Mouse (Mus musculus) thymus, adult 2 months (tissue): ENCODE results near the gene Fam57a. TPM values are rescaled to one million over a fixed set of nuclear protein-coding genes. Genes with fewer than 3 reads are reported as not detected.

Source experiments
- DNase-seq: peaks from one replicate; pipeline ENCODE4 v3.0.0; 2021
- H3K27ac ChIP-seq: fragments of 200-500 bp; 2 replicates; pipeline ENCODE4 v1.5.1; 2012; ENCODE audit warnings: low read length, control low read depth; ENCODE audit not compliant: control insufficient read depth, insufficient read depth
- H3K27me3 ChIP-seq: fragments of 200-500 bp; 2 replicates; pipeline ENCODE4 v1.6.1; 2012; ENCODE audit warnings: mild to moderate bottlenecking, low read length, moderate library complexity, mixed read lengths; ENCODE audit not compliant: control insufficient read depth, insufficient read depth
- H3K36me3 ChIP-seq: fragments of 200-500 bp; 2 replicates; pipeline ENCODE4 v1.6.1; 2012; ENCODE audit warnings: mild to moderate bottlenecking, low read length, moderate library complexity; ENCODE audit not compliant: control insufficient read depth, insufficient read depth
- H3K4me1 ChIP-seq: fragments of 200-500 bp; replicated peaks from 2 replicates; pipeline ENCODE4 v1.6.1; 2012; ENCODE audit warnings: low read length; ENCODE audit not compliant: control insufficient read depth, insufficient read depth
- H3K4me3 ChIP-seq: fragments of 200-500 bp; 2 replicates; pipeline ENCODE4 v1.5.1; 2012; ENCODE audit warnings: mild to moderate bottlenecking, low read length, control low read depth, moderate library complexity; ENCODE audit not compliant: control insufficient read depth, insufficient read depth
- CTCF ChIP-seq: fragments of 200-500 bp; IDR thresholded peaks from 2 replicates; pipeline ENCODE4 v1.5.1; 2012; ENCODE audit warnings: mild to moderate bottlenecking, control low read depth, low read length, moderate library complexity, borderline replicate concordance; ENCODE audit not compliant: control insufficient read depth, poor library complexity, insufficient read depth; ENCODE audit errors: extremely low read depth
- POLR2A ChIP-seq: fragments of 200-500 bp; IDR thresholded peaks from 2 replicates; pipeline ENCODE4 v1.6.1; 2012; ENCODE audit warnings: mild to moderate bottlenecking, low read length, control low read depth, moderate library complexity; ENCODE audit not compliant: control insufficient read depth, poor library complexity, insufficient read depth; ENCODE audit errors: extremely low read depth
- WGBS: fragments of 180-500 bp; shearing (Covaris S2); methylation state at CpG from one replicate; pipeline ENCODE4 v1.1.7; 2018; 5-methylcytosine and 5-hydroxymethylcytosine counted together
- polyA plus RNA-seq: library from polyadenylated mRNA; depleted of rRNA; stranded (reverse); fragments of >200 nt; gene quantifications from 2 replicates; pipeline ENCODE4 v1.2.3, GENCODE M21; 2012

The Fam57a gene
- polyA plus RNA-seq, 1 experiment, result 17.4 TPM

- no peaks in the 10 kb centered on the region for H3K36me3 ChIP-seq
- WGBS, result 96% methylated on average over 8 of the region's 8 CpGs
- no peak for DNase-seq
- no peaks in the 10 kb centered on the region for H3K4me1 ChIP-seq
- no peak for TF ChIP-seq CTCF
- TF ChIP-seq POLR2A, result no peak
- H3K27me3 ChIP-seq, result no peaks in the 10 kb centered on the region
- no peak overlapping the region for H3K27ac ChIP-seq
- no peak overlapping the region for H3K4me3 ChIP-seq
These were observed 33.1 kb upstream of the Fam57a start for GRCm38 (mm10) chr11:76146187-76147010.

GRCm38 (mm10) chr11:76148055-76149008, 31.1 kb upstream of the Fam57a start:
- no peak overlapping the region for H3K4me3 ChIP-seq
- H3K27ac ChIP-seq, result no peak overlapping the region
- TF ChIP-seq CTCF, result no peak
- no peak for TF ChIP-seq POLR2A
- 92% methylated on average over 8 of the region's 8 CpGs for WGBS
- no peak for DNase-seq
- H3K4me1 ChIP-seq, result no peaks in the 10 kb centered on the region
- H3K36me3 ChIP-seq, result no peaks in the 10 kb centered on the region
- H3K27me3 ChIP-seq, result no peaks in the 10 kb centered on the region

- Histone ChIP-seq H3K27ac (no peak overlapping the region), H3K36me3 (no peaks in the 10 kb centered on the region), H3K27me3 (no peaks in the 10 kb centered on the region), H3K4me3 (no peak overlapping the region), H3K4me1 (0 out of 2 replicates have a peak, but pooled peaks cover 2% of the 10 kb centered on the region)
- WGBS, result 33% methylated on average over 4 of the region's 4 CpGs
- DNase-seq, result no peak
- TF ChIP-seq CTCF, result no peak
- no peak for TF ChIP-seq POLR2A
These were observed 28.5 kb upstream of the Fam57a start for GRCm38 (mm10) chr11:76150980-76151379.

- H3K36me3 ChIP-seq, result 0 out of 2 replicates have a peak, but pooled peaks cover under 1% of the 10 kb centered on the region
- H3K27me3 ChIP-seq, result no peaks in the 10 kb centered on the region
- H3K4me3 ChIP-seq, result no peak overlapping the region
- 0 out of 2 replicates have a peak, but pooled peaks cover 2% of the 10 kb centered on the region for H3K4me1 ChIP-seq
- TF ChIP-seq CTCF, result no peak
- no peak for TF ChIP-seq POLR2A
- 52% methylated on average over 5 of the region's 5 CpGs for WGBS
- peak; percentile 10 for DNase-seq
- H3K27ac ChIP-seq, result no peak overlapping the region
These were observed 26.1 kb upstream of the Fam57a start for GRCm38 (mm10) chr11:76153236-76153951.

GRCm38 (mm10) chr11:76154200-76154599, 25.3 kb upstream of the Fam57a start:
- Histone ChIP-seq H3K4me1 (0 out of 2 replicates have a peak, but pooled peaks cover 2% of the 10 kb centered on the region), H3K27ac (no peak overlapping the region), H3K4me3 (no peak overlapping the region), H3K27me3 (no peaks in the 10 kb centered on the region), H3K36me3 (0 out of 2 replicates have a peak, but pooled peaks cover 4% of the 10 kb centered on the region)
- no peak for TF ChIP-seq CTCF
- no peak for TF ChIP-seq POLR2A
- DNase-seq, result no peak
- WGBS, result 93% methylated on average over 2 of the region's 2 CpGs

- Histone ChIP-seq H3K27me3 (no peaks in the 10 kb centered on the region), H3K36me3 (0 out of 2 replicates have a peak, but pooled peaks cover 4% of the 10 kb centered on the region), H3K4me3 (no peak overlapping the region), H3K4me1 (0 out of 2 replicates have a peak, but pooled peaks cover 2% of the 10 kb centered on the region), H3K27ac (no peak overlapping the region)
- DNase-seq, result no peak
- 87% methylated on average over 2 of the region's 2 CpGs for WGBS
- TF ChIP-seq CTCF, result no peak
These were observed 24.6 kb upstream of the Fam57a start for GRCm38 (mm10) chr11:76154861-76155260.
